Mouse (Mus musculus): ENCODE data around the gene Fgd2.

Gene Fgd2

DNA sequence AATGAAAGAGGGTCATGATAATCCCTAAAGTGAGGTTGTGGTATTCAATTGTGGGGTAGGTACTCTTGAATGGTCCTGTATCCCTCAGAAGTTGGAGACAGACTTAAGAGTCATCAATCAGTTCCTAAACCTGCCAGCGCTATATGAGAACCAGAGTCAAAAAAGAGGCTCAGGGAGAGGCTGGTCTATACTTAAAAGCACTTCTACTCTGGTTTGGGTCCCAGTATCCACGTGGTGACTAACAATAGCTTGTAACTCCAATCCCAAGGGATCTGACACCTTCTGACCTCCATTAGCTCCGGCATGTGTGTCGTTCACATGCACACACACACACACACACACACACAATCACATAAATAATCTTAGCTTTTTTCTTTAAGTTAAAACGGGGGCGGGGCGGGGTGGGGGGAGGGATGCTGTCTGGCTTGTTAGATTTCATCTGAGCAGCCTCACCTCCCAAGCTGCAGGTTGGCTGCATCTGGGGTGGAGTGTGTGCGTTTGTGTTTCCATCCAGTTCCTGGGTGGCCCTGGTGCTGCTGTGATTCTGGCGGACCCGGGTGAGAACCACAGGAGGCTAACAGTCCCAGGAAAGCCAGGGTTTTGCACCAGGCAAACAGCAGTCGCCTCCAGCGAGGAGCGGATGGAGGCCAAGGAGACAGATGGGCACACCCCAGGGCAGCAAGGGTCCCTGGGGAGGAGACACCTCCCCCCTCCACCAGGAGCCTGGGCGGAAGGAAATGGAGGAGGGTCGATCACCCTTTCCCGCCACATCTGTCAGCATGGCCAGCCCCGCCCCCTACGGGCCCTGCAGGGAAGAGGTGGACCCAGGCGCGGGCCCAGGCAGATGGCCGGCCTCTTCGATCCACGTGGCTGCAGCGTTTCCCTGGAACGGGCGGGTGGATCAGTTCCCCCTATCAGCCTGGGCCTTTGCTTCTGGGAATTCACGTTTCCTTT, 37.0 kb downstream of the Fgd2 start:
- DNase-seq (ENCODE audit: low spot score) = no peak

DNA sequence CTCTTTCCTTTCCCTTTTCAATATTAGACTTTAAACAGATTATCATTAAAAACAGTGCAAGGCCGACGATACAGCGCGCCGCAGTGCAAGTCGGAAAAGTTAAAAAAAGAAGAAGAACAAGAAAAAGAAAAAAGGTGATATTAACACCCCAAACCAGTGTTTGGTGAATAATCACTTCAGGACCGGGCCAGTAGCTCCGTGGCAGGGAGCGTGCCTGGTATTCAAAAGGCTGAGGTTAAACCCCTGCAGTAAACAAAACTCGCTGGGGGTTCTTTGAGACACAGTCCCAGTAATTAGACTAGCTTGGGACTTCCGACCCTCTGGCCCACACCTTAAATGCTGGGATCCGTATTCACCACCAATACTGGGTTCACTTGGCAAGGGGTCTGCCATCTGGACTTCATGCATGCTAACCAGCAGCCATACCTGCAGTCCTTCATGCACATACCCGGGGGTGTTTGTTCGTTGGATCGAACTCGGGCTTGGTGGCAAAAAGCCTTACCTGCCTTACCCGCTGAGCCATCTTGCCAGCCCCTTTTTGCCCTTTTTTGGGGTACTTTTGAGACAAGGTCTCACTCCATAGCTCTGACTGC, 37.8 kb downstream of the Fgd2 start:
- DNase-seq (ENCODE audit: low spot score) = no peak

DNA sequence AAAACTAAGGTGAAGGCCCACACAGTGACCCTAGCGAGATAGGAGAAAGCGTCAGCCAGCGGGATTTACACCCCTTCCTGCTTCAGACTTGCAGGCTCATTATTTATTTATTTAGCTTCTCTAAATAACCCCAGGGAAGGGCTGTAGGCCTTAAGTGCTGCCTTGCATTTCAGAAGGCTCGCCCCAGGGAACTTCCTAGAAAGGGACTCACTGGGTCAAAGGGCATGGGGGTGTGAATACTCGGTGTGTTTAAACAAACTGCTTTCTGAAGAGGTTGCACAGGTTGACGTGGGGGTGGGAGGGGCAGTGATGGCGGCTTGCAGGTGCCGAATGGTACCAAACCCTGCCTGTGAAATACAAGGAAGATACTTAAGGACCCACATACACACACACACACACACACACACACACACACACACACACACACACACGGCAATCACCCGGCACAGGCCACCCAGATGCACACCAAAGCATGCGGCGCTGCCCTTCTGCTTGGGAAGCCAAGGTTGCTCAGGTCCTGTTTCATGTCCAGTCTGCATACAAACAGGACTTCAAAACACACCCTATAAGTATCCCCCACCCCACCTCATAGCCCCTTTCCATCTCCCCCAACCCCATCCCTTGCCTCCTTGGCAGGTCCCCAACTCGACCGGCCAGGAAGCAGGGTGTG, 38.7 kb downstream of the Fgd2 start:
- DNase-seq (ENCODE audit: low spot score) = no peak

DNA sequence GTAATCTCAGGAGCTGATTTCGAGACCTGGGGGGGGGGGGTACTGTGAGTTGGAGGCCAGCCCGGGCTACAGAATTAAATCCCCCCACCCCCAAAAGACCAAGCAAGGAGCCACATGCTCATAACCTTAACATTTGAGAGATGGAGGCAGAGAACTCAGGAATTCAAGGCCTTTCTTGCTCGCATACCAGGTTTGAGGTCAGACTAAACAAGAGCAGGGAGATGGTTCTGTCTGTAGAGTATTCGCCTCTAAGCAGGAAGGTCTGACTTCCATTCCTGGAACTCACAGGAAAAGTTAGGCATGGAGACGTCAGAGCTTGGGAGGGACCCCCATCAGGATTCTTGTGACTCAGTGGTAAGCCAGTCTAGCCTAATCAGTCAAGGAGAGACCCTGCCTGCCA, 39.3 kb downstream of the Fgd2 start:
- no peak for DNase-seq (ENCODE audit: low spot score)

DNA sequence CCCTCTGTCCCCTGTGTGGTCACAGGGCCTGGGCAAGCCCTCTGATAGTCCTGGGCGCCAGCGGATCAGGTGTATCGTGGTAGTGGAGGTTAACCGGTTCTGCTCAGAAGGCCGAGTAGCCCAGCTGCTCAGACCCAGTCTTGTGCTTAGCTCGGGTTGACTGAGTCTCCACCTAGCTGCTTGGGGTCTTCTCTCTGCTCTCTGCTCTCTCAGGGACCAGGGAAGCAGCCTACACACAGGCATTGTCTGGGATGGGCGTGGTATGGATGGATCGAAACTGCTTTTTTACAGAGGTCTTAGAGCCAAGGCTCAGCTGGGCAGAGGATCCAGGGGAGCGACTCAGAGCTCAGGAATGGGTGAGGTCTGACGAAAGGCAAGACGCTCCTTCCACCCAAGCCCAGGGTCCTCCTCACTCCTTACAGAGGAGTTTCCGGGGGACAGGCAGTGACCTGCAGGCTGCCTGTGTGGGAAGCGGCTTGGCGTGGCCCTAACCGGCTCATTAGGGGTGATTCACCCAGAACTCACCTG, 41.1 kb downstream of the Fgd2 start:
- DNase-seq (ENCODE audit: low spot score) = no peak

DNA sequence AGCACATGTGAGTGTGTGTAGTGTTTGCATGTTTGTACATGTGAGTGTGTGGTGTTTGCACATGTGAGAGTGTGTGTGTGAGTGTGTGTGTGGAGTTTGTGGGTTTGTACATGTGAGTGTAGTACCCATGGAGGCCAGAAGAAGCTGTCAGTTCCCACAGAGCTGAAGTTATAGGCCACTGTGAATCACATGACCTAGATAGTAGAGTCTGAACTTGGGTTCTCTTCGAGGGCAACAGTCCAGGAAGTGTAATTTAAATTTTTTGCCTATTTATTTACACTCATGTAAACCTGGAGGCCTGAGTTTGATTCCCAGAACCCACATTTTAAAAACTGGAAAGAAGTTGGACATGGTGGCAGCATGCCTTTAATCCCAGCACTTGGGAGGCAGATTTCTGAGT, 42.5 kb downstream of the Fgd2 start:
- no peak for DNase-seq (ENCODE audit: low spot score)

DNA sequence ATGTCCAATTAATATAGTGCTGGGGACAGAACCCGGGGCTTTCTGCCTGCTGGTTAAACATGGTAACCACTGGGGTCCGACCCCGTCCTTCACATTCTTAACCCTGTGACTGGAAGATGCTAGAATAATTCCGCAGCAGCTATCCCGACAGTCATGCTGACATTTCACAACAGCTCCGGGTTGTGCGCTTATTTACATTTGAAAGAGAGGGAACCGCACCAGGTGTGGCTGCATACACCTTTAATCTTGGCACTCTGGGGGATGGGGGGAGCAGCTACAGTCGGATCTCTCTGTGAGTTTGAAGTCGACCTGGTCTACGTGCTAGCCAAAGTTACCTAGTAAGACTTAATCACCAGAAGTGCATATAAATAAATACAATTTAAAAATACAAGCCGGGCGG, 44.8 kb downstream of the Fgd2 start:
- DNase-seq (ENCODE audit: low spot score) = no peak

DNA sequence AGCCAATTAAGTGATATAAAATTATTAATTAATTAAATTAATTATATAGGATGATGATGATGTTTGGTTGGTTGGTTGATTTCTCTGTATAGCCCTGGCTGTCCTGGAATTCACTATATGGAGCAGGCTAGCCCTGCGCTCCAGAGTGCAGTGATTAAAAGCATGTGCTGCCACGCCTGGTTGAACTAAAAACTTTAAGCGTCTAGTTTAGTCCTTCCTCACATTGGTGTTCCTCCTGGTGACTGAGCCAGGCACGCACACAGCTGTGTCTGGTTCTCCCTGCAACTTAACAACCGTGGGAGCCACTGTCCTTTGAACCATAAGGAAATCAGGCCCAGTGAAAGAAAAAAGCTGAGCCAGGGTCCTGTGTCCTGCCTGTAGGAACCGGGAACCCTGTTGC, 45.4 kb downstream of the Fgd2 start:
- DNase-seq (ENCODE audit: low spot score) = no peak

DNA sequence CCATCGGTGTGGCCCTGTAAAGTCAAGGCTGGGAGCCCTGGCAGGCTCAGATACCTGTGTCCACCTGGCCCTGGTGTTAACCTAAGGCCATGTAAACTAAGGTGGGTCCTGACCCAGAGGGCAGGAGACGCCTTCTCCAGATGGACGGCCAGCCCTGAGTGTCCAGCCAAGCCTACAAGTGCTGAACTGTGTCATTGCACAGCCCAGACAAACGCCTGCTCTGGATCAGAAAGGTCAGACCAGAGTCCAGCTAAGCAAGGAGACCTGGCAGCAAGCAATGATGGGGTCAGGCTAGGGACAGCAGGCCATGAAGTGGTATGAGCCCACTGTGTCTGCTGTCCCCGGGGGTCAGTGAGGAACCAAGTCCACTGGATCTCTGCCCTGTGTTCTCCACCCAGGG, 46.7 kb downstream of the Fgd2 start:
- no peak for DNase-seq (ENCODE audit: low spot score)

DNA sequence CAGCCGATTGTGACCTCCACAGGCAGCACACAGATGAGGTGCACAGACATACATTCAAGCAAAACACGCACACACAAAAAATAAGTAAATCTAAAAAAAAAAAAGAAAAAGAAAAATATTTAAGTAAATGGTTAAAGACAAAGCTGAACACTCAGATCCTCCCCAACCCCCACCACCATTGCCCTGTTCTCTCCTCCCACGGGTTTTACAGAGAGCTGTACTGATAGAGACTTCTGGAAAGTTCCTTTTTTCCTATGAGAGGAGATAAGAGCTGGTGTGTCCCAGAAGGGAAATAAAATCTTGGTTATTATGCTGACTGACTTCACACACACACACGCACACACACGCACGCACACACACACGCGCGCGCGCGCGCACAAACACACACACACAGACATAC, 47.6 kb downstream of the Fgd2 start:
- DNase-seq (ENCODE audit: low spot score) = no peak

DNA sequence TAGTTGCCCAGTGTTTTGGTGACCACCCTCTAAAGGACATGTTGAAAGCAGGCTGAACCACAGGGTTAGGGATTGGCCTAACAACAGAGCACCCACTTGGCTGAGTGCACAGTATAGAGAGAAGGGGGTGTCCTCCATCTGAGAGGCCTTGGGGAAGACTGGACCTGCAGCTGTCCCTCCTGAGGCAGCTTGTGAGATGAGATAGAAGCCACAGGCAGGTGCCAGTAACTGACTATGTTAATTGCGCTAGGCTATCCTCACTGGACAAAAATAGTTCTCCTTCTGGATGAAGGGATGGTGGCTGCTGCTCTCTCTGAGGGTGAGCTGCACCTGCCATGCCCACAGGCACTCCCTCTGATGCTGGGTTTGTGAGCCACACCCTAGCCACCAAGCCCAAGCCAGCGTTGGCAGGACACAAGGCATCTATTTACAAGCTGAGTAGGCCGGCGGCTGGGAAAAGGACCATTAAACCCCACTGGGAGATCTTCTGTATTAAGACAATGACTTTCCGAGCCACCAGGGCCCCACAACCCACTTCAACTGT, 49.2 kb downstream of the Fgd2 start:
- no peak for DNase-seq (ENCODE audit: low spot score)

DNA sequence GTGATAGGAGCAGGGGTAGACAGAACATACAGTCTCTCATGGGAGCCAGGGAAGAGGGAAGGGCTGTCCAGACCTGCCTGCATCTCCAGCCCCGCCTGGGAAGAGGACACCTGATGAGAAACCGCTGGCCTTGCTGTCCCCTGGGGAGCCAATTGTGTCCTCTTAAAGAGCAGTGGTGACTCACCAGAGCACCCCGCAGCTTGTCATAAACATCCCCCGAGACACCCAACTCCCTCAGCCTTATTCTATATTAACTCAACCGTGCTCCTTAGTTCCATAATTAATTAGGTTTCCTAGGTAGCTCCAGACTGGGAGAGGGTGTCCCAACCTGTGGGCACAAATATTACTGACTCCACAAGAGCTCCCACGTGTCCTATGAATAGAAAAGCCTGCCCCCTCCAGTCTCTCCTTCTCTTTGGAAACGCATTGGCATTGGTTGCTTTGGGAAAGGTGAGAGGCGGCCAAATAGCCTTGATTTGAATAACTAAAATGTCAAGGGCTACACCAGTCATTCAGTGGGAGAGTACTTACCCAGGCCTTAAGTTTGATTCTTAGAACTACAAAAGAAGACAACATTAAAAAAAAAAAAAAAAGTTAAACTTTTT, 51.2 kb downstream of the Fgd2 start:
- no peak for DNase-seq (ENCODE audit: low spot score)

DNA sequence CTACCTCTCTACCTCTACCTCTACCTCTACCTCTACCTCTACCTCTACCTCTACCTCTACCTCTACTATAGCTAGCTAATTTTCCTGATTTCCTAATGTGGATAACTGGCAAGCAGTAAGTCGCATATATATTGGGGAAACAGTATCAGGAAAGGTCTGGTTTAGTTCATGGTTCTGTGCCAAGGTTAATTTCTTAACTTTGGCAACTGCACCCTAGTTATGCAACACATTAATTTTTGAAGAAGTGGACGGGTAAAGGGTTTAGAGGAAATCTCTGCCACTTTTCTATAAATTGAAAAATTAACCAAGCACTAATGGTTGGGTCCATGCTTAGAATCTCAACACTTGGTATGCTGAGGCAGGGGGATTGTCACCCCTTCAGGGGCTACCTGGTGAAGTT, 53.9 kb downstream of the Fgd2 start:
- DNase-seq (ENCODE audit: low spot score) = no peak

DNA sequence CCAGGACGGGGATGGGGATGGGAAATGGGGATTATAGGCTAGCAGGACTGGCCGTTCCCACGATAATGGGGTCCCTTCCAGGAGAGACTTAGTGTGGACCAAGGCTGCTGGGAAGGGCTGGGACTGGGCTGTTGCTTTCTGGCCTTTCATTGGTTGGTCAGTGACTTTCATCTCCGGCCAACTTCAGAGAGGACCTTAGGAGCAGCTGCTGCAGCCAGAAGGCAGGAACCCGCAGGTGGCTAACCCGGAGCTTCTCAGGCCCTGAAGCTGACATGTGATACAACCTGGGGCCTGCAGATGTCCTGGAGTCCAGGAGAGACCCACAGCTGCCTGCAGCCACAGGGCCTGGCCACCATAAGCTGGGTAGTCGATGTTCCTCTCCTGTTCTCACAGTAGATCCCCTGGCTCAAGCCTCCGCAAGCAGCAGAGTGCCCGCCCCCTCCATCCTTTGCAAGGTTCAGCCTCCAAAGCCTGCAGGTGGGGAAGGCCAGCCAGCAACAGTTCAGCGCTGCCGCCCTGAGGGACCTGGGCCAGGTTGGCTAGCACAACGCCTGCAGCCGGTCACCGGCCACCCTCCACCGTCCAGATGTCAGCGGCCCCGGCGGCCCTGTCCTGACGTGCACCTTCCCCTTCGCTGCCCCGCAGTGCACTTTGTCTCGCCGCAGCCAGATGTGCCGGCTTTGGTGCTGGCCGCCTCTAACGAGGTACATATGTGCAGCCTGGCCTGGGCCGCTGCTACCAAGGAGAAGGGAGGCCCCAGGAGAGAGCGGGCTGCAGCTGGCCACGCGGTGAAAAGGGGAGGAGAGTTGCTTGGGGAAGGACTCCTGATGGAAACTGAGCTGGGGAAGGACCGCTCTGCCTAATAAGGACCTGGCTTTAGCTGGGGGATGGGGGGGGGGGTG, 55.3 kb downstream of the Fgd2 start:
- no peak for DNase-seq (ENCODE audit: low spot score)

DNA sequence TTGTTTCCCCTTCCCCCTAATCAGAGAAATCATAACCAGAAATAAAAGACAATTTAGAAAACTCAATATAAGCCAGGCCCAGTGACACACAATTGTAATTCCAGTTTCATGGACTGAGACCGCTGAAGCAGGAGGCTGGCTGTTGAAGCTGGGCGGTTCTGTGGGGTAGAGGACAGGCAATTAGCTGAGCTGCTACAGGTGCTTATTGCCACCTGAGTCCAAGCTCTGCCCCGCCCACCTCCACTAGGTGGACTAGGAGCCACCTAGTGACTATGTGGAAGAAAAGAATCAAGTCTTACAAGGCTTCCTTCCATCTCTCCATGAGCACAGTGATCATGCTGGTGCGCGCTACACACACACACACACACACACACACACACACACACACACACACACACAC, 56.0 kb downstream of the Fgd2 start:
- no peak for DNase-seq (ENCODE audit: low spot score)

DNA sequence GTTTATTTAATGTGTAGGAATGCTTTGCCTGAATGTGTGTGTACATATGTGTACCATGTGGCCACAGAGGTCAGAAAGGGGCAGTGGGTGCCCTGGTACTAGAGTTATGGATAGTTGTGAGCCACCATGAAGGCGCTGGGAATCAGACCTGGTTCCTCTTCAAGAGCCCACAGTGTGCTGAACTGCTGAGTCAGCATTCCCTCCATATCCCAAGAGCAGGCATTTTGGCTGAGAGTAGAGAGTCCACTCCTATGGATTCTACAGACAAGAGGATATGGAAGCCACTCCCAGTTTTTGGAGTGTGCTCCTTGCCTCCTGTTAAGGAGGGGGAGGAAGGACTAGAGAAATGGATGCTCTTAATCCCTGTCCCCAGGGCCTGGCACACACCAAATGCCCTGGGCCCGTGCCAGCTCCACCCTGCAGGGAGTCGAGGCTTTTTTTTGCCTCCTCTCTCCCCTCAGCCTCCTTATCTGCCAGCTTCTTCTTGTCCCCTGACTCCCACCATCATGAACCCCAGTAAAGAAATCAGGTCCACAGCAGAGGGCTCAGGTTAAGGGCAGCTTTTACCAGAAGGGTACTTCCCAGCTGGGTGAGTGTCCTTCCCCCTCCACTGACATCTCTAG, 58.2 kb downstream of the Fgd2 start:
- DNase-seq (ENCODE audit: low spot score) = no peak

DNA sequence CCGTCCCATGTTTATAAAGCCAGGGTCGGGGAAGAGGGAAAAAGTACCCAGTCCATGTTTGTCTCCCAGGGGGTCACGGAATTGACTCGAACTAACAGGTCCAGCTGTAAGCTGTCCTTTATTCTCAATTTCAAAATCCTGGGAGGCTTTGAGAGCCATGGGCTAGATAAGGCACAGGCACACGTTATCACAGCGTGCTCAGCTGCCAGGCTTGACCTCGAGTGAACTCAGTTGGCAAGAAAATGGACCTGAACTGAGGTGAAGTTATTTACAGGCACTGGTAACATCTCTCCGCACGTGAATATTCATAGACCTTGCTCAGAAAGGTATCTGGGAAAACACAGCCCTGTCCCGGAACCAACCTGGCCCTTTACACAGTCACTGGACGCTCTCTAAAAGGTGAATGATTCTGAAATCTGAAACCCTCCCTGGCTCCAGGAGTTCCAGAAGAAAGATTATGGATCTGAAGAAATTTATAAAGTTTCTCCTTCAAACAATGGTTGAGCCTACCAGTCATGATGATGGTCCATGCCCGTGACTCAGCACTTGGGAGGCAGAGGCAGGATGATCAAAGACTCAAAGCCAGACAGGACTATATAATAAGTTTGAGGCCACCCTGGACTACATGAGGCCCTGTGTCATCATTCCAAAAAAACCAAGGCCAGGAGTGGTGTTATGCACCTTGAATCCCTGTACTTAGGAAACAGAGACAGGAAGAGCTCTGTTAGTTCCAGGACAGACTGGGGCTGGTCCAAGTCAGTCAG, 59.4 kb downstream of the Fgd2 start:
- DNase-seq (ENCODE audit: low spot score) = no peak

DNA sequence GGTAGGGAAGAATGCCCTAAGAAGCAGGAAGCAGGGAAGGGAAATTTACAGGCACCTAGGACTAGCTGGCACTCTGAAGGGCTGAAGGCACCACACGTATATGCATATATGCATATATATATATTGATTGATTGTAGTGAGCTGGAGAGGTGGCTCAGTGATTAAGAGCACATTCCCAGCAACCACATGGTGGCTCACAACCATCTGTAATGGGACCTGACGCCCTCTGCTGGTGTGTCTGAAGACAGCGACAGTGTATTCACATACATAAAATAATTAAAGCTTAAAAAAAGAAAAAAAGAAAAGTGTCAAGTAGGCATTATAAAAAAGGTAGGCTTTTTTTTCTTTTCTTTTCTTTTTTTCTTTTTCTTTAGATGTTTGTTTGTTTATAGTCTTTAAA, 60.6 kb downstream of the Fgd2 start:
- no peak for DNase-seq (ENCODE audit: low spot score)

DNA sequence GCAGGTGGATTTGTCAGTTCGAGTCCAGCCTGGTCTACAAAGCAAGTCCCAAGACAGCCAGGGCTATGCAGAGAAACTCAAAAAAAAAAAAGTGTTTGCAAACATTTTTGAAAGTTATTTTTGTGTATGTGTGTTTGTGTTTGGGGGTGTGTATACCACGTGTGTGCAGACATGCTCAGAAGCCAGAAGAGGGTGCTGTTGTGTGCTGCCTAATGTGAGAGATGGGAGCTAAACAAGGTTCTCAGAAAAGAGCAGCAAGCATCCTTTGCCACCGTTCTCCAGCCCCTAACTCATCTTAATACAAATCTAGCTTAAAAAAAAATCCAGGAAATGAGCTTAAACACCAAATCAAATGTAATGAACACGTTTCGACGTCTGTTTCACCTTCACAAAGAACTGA, 61.6 kb downstream of the Fgd2 start:
- DNase-seq (ENCODE audit: low spot score) = no peak

DNA sequence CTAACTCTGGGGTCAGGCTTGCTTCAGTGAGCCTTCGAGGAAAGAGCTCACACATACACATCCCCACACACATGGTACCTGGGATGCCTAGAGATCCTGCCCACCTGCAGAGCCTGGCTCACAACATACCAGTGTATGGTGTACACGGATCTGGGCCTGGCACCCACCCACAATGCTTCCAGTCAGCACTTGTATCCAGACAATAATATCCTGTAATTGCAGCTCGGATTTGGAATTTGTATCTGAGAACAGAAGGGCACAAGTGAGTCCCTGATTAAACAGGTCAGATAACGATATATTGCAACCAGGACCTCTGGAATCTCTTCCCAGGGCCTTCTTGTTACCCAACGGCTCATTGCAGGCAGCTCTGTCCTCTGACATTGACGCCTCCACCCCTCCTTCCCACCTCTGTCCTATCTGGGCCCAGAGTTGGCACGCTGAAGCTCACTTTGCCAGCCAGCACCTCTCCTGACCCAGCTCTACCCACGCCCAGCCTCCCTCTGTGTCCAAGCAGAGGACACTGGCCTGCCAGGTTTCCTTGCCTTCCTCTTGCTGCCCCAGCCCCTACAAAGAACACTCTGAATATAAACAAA, 62.3 kb downstream of the Fgd2 start:
- no peak for DNase-seq (ENCODE audit: low spot score)
